Mouse (Mus musculus): ENCODE measurements around the gene Cngb1.

DNA sequence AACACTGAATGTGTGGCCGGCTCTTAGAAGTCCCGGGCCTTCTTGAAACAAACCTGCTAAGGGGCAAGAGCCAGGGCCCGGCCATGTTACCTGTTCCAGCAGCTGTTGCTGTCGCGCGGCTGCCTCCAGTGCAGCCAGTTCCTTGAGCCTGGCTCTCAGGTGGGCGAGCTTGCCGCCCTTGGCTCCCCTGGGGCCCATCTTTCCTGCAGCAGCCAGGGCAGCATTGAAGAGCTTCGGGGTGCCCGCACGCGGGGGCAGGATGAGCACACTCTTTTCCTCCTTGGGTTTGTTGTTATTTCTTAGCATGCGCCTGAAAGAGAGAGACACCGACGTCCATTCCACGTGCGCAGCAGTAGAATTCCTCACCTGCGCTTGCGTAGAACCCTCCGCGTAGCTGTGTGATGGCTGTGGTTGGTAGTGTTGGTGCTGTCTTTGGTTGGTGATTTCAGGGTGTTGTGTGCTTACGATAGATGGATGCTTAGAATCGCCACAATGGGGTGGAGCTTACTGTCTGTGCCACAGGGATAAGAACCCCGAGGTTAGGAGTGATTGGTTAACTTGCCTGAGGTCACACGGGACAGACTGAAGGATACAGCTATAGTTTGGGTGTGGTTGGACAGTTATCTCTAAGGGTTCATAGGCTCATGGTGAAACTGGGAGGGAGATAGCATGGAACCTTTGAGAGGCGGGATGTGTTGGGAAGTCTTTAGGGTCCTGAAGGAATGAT is 64.1 kb downstream of the Cngb1 start:
- TF ChIP-seq CTCF (IDR thresholded peaks at IDR 0.05; ENCODE audit: low read depth, low read length): no peak
- TF ChIP-seq POLR2A (IDR thresholded peaks at IDR 0.05; ENCODE audit: insufficient read depth, low read length): no peak

All from ES-Bruce4 (cell line).